Mouse (Mus musculus) C2C12 (cell line): Measurements from ENCODE around the gene Rsph1. TPM values are rescaled to one million over a fixed set of nuclear protein-coding genes. Genes with fewer than 3 reads are reported as not detected.

Source experiments
- H3K27me3 ChIP-seq: one replicate; pipeline ENCODE4 v1.6.1; 2011; ENCODE audit not compliant: control insufficient read depth, insufficient read depth, insufficient read length
- H3K36me3 ChIP-seq: one replicate; pipeline ENCODE4 v1.6.1; 2011; ENCODE audit not compliant: control insufficient read depth, insufficient read depth
- H3K4me3 ChIP-seq: one replicate; pipeline ENCODE4 v1.5.1; 2011; ENCODE audit warnings: mild to moderate bottlenecking, control low read depth; ENCODE audit not compliant: poor library complexity, insufficient read depth, severe bottlenecking
- H3K79me2 ChIP-seq: one replicate; pipeline ENCODE4 v1.6.1; 2011; ENCODE audit not compliant: control insufficient read depth, insufficient read depth
- H3K79me3 ChIP-seq: one replicate; pipeline ENCODE4 v1.6.1; 2011; ENCODE audit warnings: low read depth, control low read depth
- H3ac ChIP-seq: one replicate; pipeline ENCODE3; 2011; ENCODE audit warnings: low read depth; ENCODE audit not compliant: control insufficient read depth, insufficient read length
- CEBPB ChIP-seq: IDR thresholded peaks from one replicate; pipeline ENCODE4 v1.6.1; 2011; ENCODE audit warnings: low read depth, mild to moderate bottlenecking, control low read depth, moderate library complexity
- CTCF ChIP-seq: IDR thresholded peaks from one replicate; pipeline ENCODE4 v1.5.1; 2011; ENCODE audit not compliant: control insufficient read depth, insufficient read depth, insufficient read length
- FOSL1 ChIP-seq: IDR thresholded peaks from one replicate; pipeline ENCODE4 v1.8.0; 2011; ENCODE audit warnings: mild to moderate bottlenecking, low read length; ENCODE audit not compliant: poor library complexity, insufficient read depth, severe bottlenecking
- MAX ChIP-seq: IDR thresholded peaks from one replicate; pipeline ENCODE4 v1.6.1; 2011; ENCODE audit warnings: mild to moderate bottlenecking, control low read depth
- MYOD1 ChIP-seq: IDR thresholded peaks from one replicate; pipeline ENCODE4 v1.6.1; 2011; ENCODE audit warnings: low read depth; ENCODE audit not compliant: control insufficient read depth, insufficient read length
- MYOG ChIP-seq: IDR thresholded peaks from one replicate; pipeline ENCODE4 v1.6.1; 2011; ENCODE audit not compliant: control insufficient read depth, insufficient read length; ENCODE audit errors: extremely low read depth
- USF1 ChIP-seq: IDR thresholded peaks from one replicate; pipeline ENCODE4 v1.6.1; 2011; ENCODE audit warnings: low read depth, mild to moderate bottlenecking, control low read depth, moderate library complexity
- polyA plus RNA-seq: library from polyadenylated mRNA; unstranded; fragments of >200 nt; fragmentation: generic; extraction: Trizol; gene quantifications from one replicate; pipeline ENCODE4 v1.2.1, GENCODE M21; 2012; ENCODE audit warnings: missing spikeins

Gene Rsph1
- polyA plus RNA-seq, 1 experiment: 0.20 TPM

DNA sequence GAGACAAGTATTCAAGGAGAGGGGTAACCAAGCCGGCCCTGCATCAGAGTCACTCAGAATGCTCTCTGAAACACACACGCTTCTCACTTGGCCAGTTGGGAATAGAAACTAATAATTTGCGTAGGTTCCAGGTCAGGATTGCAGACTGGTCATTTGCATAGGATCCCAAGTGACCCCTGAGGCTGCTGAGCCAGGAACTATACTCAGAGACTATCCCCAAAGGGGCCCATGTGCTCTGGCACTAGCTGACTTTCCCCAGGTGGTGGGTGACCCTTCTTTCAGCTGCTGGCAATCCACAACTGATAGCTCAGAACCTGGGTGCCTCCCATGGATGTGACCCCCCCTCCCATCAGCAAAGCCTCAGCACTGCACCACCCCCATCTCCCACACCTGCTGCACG is 18.0 kb downstream of the Rsph1 start:
- no peak for TF ChIP-seq CEBPB
- TF ChIP-seq MAX: no peak
- TF ChIP-seq MYOG: no peak
- no peak for TF ChIP-seq CTCF
- no peak for TF ChIP-seq MYOD1
- TF ChIP-seq FOSL1: no peak
- TF ChIP-seq USF1: no peak
- H3K4me3 ChIP-seq: no peak overlapping the region
- H3K79me3 ChIP-seq: no peaks in the 10 kb centered on the region
- no peaks in the 10 kb centered on the region for H3K36me3 ChIP-seq
- H3K27me3 ChIP-seq: peaks cover 9% of the 10 kb centered on the region
- H3ac ChIP-seq: no peak overlapping the region
- no peaks in the 10 kb centered on the region for H3K79me2 ChIP-seq

DNA sequence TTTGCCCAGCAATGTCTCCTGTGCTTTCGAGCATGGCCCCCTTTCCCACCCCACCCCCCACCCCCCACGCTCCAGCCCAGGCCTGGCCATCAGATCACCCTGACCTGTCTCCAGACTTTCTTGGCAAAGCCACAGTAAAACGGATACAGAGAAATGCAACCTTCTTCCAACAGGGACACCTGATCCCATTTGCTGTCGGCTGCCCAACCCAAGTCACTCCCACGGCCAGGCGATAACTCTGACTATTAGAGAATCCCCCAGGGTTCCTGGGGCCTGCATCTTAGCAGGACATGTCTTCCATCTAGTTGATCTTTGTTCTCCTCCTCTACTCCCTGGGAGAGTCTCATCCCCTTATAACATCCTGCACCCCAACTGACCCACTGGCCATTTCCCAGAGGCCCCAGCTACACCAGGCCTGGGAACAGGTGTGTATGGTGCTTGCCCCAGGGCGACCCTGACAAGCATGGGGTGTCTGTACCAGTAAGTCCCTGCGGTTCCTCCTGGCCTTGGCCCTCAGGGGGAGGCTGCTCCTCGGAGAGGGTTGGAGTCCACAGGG is 18.8 kb downstream of the Rsph1 start:
- no peaks in the 10 kb centered on the region for H3K79me3 ChIP-seq
- no peak overlapping the region for H3ac ChIP-seq
- H3K4me3 ChIP-seq: no peak overlapping the region
- no peaks in the 10 kb centered on the region for H3K79me2 ChIP-seq
- TF ChIP-seq MYOG: no peak
- no peak for TF ChIP-seq CTCF
- TF ChIP-seq MYOD1: no peak
- H3K27me3 ChIP-seq: peaks cover 9% of the 10 kb centered on the region
- no peaks in the 10 kb centered on the region for H3K36me3 ChIP-seq

DNA sequence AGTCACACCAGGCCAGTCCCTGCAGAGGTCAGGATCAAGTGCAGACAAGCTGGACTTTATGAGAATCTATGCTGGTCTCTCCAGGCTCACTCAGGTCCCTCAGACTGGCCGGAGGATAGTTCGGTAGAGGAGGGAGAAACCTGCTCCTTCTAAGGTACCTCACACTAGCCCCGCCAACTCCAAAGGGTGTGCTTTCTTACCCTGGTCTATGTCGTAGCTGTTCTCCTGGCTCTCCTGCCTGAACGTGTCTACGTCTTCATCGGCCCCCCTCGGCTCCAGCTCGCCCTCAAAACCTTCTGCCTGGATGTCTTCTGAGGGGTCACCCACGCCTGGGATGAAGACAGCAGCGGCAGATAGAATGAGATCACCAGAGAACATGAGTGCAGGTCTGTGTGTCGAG is 19.3 kb downstream of the Rsph1 start:
- Histone ChIP-seq H3K4me3 (no peak overlapping the region), H3ac (no peak overlapping the region), H3K79me2 (no peaks in the 10 kb centered on the region), H3K27me3 (peaks cover 12% of the 10 kb centered on the region), H3K36me3 (no peaks in the 10 kb centered on the region), H3K79me3 (no peaks in the 10 kb centered on the region)
- TF ChIP-seq FOSL1 (no peak), MYOG (no peak), USF1 (no peak), CEBPB (no peak), CTCF (no peak), MAX (no peak), MYOD1 (no peak)

DNA sequence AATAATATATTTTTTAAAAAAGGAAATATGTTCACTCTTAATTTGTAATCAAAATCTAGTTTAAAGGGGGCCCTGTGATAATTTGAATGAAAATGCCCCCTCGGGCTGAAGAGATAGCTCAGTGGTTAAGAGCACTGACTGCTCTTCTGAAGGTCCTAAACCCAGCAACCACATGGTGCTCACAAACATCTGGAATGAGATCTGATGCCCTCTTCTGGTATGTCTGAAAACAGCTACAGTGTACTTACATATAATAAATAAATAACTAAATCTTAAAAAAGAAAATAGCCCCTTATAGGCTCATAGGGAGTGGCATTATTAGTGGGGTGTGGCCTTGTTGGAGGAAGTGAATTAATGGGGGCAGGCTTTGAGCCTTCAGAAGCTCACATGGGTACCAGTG is 20.0 kb downstream of the Rsph1 start:
- no peak overlapping the region for H3ac ChIP-seq
- H3K79me2 ChIP-seq: no peaks in the 10 kb centered on the region
- H3K27me3 ChIP-seq: peaks cover 19% of the 10 kb centered on the region
- no peaks in the 10 kb centered on the region for H3K79me3 ChIP-seq
- TF ChIP-seq CEBPB: no peak
- no peak for TF ChIP-seq MYOG
- TF ChIP-seq USF1: no peak
- no peak for TF ChIP-seq MYOD1
- TF ChIP-seq FOSL1: no peak
- no peak for TF ChIP-seq MAX
- no peak for TF ChIP-seq CTCF
- H3K36me3 ChIP-seq: no peaks in the 10 kb centered on the region
- no peak overlapping the region for H3K4me3 ChIP-seq

DNA sequence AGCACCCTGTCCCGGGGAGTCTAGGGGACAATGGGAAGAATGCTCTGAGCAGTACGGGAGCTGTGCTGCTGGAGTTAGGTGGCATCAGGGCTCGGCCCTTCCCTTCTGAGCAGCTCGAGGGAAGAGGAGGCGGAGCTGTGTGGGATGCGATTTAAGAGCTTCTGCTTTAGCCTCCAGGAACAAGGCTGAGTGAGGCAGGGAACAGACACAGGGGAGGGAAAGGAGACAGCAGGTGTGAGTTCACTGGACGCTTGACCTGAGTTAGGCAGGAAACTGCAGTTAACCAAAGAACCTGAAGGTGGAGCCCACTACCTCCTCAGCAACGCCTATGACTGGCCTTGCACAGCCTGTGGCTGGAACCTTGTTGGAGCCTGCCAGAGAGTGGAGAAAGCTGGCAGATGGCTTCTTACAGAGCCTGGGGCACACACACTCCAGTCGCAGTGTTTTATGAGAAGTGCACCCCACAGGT is 22.7 kb downstream of the Rsph1 start:
- Histone ChIP-seq H3K4me3 (no peak overlapping the region), H3K36me3 (no peaks in the 10 kb centered on the region), H3K27me3 (peaks cover 13% of the 10 kb centered on the region), H3ac (no peak overlapping the region), H3K79me3 (no peaks in the 10 kb centered on the region), H3K79me2 (no peaks in the 10 kb centered on the region)
- TF ChIP-seq CTCF (no peak), MAX (no peak), CEBPB (no peak), USF1 (no peak), FOSL1 (no peak), MYOG (no peak), MYOD1 (no peak)

DNA sequence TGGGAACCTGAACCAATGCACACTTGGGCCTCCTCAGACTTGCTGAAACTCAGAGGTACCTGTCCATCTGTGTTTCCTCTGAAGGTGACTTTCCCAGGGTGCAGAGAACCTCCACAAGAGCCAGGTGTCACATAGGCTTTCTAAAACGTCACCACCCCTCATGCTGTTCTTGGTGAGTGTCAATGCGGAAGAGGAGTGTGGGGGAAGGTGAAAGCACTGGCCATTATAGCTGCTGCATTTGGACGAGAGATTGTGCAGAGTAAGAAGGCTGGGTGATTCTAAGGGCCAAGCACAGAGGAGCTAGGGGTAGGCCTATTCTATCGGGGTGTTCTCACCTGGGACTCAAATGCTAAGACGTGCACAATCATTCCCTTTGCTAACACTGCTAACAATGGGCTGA is 23.2 kb downstream of the Rsph1 start:
- peaks cover 13% of the 10 kb centered on the region for H3K27me3 ChIP-seq
- no peaks in the 10 kb centered on the region for H3K36me3 ChIP-seq
- H3ac ChIP-seq: no peak overlapping the region
- H3K4me3 ChIP-seq: no peak overlapping the region
- no peaks in the 10 kb centered on the region for H3K79me3 ChIP-seq
- TF ChIP-seq CEBPB (no peak), MAX (no peak), MYOD1 (no peak), FOSL1 (no peak), CTCF (no peak), MYOG (no peak), USF1 (no peak)
- no peaks in the 10 kb centered on the region for H3K79me2 ChIP-seq
